Mouse (Mus musculus): ENCODE measurements around the gene Hyal3.

The Hyal3 gene

DNA sequence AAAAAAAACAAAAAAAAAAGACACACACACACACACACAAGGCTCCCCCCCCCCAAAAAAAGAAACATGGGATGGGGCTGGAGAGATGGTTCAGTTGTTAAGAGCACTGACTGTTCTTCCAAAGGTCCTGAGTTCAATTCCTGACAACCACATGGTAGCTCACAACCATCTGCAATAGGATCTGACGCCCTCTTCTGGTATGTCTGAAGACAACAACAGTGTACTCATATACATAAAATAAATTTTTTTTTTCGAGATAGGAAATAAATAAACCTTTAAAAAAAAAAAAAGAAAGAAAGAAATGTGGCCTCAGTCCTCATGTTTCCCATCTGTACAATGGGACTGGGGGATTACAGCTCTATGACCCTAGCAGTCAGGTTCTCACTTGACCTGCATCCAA, 36.8 kb downstream of the Hyal3 start:
- peak; percentile 41 for DNase-seq (ENCODE audit: low read depth)

GRCm38 (mm10) chr9:107618098-107618497, 37.5 kb downstream of the Hyal3 start:
- no peak for DNase-seq (ENCODE audit: low read depth)

- DNase-seq (ENCODE audit: low read depth): no peak
These were observed 38.3 kb downstream of the Hyal3 start for GRCm38 (mm10) chr9:107618778-107619545.

DNA sequence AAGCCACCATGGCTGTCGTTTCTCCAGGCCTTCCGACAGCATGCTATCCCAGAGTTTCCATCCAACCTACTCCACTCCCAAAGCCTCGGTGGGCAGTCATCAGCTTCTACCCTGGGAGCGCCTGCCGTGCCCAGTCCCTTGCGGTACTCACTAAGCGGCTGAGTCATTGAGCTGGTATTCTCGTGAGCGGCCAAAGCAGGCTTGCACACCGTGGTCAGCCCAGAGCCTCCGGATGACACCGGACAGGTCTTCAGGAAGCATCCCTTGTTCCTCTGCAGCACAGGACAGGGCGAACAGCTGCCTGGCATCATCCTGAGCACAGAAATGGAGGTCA, 38.9 kb downstream of the Hyal3 start:
- no peak for DNase-seq (ENCODE audit: low read depth)

DNA sequence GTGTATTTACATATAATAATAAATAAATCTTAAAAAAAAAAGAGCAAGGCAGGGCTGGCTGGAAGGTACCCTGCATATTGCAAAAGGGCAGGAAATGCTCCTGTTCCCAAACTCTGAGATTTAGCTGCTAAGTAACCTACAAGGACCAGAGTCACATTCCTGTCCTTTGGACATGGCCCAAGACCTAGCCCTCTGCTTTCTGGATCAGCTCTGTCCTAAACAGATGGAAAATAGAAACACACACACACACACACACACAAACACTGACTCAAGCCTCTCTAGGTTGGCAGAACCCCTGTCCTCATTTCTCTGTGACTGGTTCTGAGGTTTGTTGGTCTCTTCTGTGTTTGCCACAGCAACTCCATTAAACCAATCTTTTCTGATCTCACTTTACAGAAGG, 40.3 kb downstream of the Hyal3 start:
- no peak for DNase-seq (ENCODE audit: low read depth)

DNA sequence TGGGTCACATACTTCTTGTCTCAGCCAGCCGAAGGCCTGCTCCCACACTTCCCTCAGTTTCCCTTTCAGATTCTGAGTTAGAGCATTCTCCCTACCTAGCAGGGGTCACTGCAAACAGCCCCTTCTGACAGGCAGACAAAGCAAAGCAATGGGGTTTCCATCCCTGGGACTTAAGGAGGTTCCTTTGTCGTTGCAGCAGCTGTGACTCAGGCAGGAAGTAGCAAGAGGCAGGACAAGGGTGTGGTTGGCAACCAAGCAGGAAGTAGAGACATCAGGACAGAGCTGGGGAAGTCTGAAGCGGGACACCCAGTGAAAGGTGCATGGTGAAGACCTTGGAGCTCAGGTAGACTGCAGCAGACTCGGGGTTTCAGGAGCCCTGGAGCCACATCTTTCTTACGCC, 43.9 kb downstream of the Hyal3 start:
- peak; percentile 85 for DNase-seq (ENCODE audit: low read depth)

- DNase-seq (ENCODE audit: low read depth): no peak
These were observed 44.3 kb downstream of the Hyal3 start for GRCm38 (mm10) chr9:107624951-107625350.

DNA sequence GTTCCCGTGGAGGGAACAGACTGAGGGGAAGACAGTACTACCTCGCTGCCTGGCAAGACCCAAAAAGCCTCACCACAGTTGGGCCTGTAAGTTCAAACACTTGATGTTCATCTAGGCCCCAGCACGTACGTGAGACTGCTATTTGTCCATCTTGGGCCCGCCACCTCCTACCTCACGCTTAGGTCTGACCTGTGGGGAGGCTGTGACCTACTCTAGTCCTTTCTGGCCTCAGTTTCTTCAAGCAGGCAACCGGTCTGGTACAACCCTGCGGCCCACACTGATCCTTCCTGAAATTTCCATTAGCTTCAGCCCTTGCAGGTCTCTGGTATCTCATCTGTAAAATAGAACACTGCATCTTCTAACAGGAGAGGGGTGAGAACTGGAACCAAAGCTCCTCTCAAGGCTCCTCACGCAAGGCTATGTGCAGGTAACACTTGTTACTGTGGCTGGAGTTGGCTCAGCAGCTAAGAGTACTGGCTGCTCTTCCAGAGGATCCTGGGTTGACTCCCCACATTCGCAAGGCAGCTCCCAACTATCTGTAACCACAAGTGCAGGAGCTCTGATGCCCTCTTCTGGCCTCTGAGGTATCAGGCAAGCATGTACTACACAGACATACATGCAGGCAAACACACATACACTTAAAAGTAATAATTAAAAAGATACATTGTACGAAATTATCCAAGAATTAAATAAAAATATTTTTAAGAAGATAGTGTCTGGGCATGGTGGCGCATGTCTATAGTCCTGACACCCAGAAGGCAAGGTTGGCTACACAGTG, 44.9 kb downstream of the Hyal3 start:
- DNase-seq (ENCODE audit: low read depth): no peak

DNA sequence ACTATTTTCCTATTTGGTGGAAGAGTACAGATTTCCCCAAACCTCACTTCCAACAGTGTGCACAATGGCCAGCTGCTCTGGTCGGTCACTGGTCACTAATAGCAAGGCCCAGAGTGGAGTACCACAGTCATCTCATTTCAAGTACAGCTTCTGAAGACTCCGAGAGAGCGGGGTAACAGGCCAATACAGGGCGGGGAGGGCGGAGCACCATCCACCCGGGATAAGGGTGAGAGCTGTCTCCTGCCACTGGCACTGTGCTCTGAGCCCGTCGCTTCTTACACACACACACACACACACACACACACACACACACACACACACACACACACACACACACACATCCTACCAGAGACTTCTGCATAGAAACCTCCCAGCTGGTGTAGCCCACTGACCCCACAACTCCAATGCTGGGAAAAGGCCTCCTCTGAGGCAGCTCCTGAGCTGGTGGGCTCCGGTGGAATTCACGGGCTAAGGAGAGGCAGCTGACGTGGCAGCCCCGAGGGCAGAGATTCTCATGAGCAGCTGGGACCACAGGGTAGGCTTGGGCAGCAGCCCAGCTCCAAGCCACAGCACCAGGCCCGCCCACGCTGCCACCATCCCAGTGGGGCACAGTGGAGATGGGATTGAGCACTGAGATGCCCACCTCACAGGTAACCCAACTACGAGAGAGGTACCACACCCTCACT, 45.7 kb downstream of the Hyal3 start:
- no peak for DNase-seq (ENCODE audit: low read depth)

DNA sequence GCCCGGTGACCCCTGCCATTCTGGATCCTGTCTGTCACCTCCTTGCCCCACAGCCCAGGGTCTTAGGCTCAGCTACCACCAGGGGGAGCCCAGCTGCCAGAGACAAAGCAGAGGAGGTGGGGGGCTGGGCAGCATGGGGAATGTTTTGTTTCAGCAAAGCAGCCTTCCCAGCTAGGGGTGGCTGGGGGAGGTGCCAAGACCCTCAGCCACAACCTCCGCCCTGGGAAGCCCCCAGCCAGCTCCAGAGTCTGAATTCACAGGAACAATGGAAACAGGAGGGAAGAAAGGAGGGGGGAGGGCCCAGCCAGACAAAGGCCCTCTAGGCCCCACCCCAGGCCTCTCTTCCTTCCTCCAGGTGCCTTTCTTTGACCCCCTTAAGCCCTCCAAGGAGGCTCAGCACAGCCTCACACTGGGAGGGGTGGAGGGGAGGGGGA, 46.2 kb downstream of the Hyal3 start:
- DNase-seq (ENCODE audit: low read depth): peak; percentile 90

DNA sequence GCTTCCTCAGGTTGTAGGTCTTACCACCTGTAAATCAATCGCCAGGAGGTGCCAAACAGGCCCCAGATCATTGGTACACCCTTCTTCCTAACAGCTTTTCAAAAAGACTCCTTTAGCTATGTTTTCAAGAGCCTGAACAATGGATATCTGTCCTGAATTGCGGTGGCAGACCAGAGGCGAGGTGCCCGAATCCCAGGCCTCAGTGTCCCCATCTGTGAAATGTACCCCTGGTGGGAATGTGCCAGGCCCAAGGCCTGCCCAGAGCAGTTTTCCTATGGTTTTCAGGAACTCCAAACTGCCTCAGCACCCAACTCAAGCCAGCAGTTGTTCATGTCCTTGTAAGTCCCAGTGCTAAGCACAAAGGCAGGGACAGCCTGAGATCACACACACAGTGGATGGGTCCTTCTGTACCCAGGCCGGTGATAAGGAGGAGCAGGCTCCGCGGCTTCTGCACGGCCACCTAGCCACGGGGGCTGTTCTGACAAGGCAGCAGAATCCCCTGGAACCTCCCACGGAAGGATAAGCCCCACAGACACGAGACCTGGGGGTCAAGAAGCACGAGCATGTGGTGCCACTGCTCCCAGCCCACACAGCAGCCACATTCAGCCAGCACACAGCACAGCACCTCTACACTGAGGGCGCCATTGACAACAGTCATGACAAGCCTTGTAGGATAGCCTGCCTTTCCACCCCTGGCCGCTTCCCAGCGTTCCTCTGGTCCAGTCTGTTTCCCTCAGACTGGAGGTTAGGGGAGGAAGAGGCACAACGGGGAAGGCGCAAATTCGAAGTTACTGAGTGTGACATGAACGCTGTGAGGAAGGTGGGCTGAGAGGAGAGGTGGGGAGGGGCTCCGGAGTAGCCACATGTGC, 47.0 kb downstream of the Hyal3 start:
- no peak for DNase-seq (ENCODE audit: low read depth)

DNA sequence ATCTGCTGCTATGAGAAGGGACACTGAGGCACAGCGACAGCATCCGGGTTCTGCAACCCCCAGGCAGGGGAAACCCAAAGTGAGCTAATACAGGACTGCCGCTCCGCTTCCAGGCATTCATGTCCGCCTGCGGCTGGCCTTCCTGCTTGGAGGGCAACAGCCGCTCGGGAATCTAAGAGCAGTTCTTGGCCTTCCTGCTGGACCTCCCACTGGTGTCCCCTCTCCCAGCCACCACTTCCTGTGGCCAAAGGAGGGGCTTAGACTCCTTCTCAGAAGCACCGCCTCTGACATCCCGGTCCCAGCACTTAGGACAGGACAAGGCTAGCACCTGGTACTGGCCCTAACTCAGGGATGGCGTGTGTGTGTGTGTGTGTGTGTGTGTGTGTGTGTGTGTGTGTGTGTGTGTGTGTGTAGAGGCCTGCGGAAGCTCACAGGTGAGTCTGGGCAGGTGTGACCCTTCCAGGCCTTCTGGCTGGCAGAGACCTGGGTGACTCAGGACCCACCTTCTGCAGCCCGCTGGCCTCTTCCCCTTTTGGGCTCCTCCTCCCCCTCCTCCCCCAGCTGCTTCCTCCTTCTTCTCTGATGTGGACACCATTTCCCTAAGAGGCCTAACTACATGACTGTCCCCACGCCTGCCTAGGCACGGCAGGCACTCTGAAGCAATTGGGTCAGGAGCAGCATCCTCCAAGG, 48.2 kb downstream of the Hyal3 start:
- DNase-seq (ENCODE audit: low read depth): peak; percentile 52

GRCm38 (mm10) chr9:107629411-107629730, 48.8 kb downstream of the Hyal3 start:
- DNase-seq (ENCODE audit: low read depth): peak; percentile 67

- DNase-seq (ENCODE audit: low read depth): peak; percentile 71
These were observed 49.3 kb downstream of the Hyal3 start for GRCm38 (mm10) chr9:107629901-107630425.

GRCm38 (mm10) chr9:107630576-107630975, 50.0 kb downstream of the Hyal3 start:
- no peak for DNase-seq (ENCODE audit: low read depth)

- DNase-seq (ENCODE audit: low read depth): no peak
These were observed 50.8 kb downstream of the Hyal3 start for GRCm38 (mm10) chr9:107631311-107631826.

DNA sequence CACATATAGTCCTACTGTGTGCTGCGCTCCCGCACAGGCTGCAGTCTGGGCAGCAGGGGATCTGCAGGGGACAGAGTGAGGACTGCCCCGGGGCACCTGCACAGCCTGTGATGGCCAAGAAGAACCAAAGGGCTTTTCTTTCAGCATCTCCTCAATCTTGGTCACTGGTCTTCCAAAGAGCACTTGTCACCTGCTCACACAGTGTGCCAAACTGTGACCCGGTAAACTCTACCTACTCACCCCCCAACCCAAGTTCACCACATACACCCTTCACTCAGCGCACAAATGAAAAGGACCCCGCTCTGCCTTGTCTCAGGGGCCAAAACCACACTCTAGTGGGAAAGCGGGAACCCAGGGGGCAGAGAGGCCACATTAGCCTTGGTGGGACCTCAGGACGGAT, 51.2 kb downstream of the Hyal3 start:
- DNase-seq (ENCODE audit: low read depth): no peak

DNA sequence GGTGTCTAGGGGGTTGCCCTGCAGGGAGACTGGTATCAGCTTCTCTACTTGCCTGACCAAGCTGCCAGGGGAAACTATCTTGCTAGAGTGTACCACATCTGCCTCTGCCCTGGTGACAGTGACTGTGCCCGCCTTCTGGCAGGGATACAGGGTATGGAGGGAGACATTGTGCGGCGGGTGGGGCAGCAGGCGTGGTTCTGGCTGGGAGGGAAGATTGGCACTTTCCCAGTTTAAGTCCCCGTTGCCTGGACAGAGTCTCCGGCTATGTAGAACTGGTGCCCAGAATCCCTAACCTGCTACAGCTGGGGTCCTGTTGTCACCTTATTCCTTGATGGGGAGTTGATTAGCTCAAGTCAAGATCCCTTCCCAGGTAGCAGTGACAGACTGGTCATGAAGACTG, 51.9 kb downstream of the Hyal3 start:
- DNase-seq (ENCODE audit: low read depth): no peak

GRCm38 (mm10) chr9:107633091-107633660, 52.6 kb downstream of the Hyal3 start:
- peak; percentile 93 for DNase-seq (ENCODE audit: low read depth)

DNA sequence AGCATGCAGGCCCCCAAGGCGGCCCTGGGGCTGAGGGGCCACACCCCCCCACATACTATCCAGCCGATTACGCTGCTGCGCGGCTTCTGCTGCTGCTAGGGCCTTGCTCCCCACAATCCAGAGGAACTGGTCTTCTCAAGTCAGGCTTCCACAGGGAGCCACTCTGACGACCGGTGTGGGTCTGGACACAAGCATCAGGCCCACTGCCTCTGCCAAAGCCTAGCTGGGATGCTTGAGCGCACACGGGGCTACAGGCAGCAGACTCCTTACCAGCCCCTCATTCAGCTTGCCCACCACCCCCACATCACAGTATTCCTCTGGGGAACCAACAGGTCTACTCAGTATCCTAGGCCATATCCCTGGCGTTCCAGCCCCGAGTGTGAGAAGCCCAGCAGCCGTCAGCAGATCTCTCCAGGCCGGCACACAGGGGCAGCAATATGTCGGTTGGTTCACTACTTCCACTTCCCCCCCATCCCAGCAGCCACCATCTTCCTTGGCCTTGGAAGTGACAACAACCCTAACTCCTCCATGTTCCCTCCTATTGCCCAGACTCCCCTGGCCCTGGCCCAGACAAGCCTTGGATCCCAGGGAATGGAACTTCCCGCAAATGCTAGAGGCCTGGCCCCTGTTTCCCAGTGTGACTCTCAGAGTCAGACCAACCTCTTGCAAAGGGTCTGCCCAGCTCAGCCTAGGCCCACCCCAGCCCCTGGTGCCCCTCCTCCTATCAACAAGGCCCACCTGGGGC, 53.2 kb downstream of the Hyal3 start:
- peak; percentile 49 for DNase-seq (ENCODE audit: low read depth)

Measured in induced T-regulatory cell, adult 2 months (primary cell).